Mouse (Mus musculus): ENCODE measurements around the gene Igfbp3.

DNA sequence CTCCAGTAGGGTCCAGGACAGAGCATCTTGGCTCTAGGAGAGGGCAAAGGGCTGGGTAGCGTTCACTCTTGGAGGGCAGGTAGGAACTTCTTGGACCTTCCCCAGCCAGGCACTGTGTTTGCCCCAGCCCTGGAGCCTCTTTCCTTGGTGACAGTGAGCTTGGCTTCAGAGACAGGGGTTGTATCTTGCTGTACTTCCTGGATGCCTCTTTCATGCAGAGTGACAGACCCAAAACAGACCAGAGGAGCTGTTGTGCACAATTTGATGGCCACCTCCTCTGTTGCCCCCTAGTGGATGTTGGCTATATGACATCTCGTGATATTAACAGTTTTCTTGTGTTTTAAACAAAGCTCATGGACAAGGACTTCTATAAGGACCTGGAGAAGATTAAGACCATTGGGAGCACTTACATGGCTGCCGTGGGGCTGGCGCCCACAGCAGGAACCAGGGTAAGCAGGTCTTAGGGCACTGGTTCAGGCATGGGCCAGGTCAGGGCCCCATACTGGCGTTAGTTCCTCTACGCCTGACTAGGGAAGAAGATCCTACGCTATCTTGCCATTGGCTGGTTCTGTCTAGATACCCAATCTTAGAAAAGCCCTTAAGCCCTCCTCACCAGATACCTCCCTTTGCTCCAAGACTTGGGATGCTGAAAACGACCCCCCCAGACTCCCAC is 52.1 kb downstream of the Igfbp3 start:
- no peak for TF ChIP-seq POLR2A (IDR thresholded peaks at IDR 0.05; ENCODE audit: control insufficient read depth, low read depth, low read length)
- 0 out of 2 replicates have a peak, but pooled peaks have one; percentile 9 for TF ChIP-seq CTCF (IDR thresholded peaks at IDR 0.05; ENCODE audit: control insufficient read depth, insufficient read depth, insufficient replicate concordance, low read depth, low read length)
